Mouse (Mus musculus) cerebellum, adult 2 months (tissue): ENCODE results near the gene Ccm2l.

ENCODE experiments used
- CTCF ChIP-seq: fragments of 200-500 bp; IDR thresholded peaks from 2 replicates; pipeline ENCODE4 v1.5.1; 2011; ENCODE audit warnings: low read depth, mild to moderate bottlenecking, control low read depth, low read length, moderate library complexity, borderline replicate concordance; ENCODE audit not compliant: insufficient read depth
- POLR2A ChIP-seq: fragments of 200-500 bp; IDR thresholded peaks from 2 replicates; pipeline ENCODE4 v1.6.1; 2011; ENCODE audit warnings: low read length, control low read depth, borderline replicate concordance; ENCODE audit not compliant: insufficient read depth

DNA sequence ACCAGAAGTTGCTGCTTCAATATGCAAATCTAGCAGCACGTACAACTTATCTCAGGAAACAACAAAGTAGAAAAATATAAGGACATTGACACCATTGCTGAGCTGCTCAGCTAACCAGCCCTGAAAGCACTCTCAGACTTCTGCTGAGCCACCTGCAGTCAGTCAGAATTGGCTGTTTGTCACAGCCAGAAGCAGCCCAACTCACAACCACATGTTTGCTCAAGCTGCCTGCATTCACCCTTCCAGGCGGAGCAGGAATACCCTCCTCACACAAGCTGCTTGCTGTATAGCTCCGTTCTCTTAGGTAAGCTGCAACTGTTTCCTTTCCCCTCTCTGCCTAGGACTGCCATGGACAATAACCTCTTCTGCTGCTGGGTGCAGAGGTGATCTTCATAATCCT lies 2.4 kb upstream of the Ccm2l start:
- no peak for TF ChIP-seq CTCF
- TF ChIP-seq POLR2A: no peak
